Mouse (Mus musculus) skeletal muscle tissue, adult 2 months (tissue): Measurements from ENCODE around the gene Med16.
A peak's percentile ranks its signal among the peaks of the same experiment; 100 is the strongest.
"Not testable (repeated sequence)": the region's sequence is repeated elsewhere in the genome, so short reads cannot be mapped to it uniquely, and the experiment has no call there.

Experiments
- DNase-seq: peaks from one replicate; pipeline ENCODE4 v3.0.0-alpha.2; 2012; ENCODE audit warnings: low read depth, low spot score

Med16 gene

DNA sequence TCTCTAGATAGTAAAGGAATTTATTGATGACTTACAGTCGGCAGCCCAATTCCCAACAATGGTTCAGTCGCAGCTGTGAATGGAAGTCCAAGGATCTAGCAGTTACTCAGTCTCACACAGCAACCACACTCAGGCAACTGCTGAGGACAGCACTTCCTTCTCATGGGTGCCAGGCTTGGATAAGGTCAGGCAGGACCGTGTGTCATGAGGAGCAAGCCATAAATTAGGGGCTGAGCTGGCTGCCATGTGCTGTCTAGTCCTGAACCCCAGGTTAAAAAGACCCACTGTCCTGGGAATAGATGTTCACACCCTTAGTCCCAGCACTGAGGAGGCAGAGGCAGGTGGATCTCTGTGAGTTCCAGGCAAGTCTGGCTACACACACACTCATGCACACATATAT, 23.8 kb downstream of the Med16 start:
- not testable (repeated sequence) for DNase-seq

GRCm38 (mm10) chr10:79884446-79884845, 24.3 kb downstream of the Med16 start:
- peak; percentile 44 for DNase-seq

GRCm38 (mm10) chr10:79883297-79884084, 25.2 kb downstream of the Med16 start:
- DNase-seq = peak; percentile 60

GRCm38 (mm10) chr10:79881981-79882380, 26.7 kb downstream of the Med16 start:
- no peak for DNase-seq

GRCm38 (mm10) chr10:79880721-79881120, 28.0 kb downstream of the Med16 start:
- DNase-seq = no peak

DNA sequence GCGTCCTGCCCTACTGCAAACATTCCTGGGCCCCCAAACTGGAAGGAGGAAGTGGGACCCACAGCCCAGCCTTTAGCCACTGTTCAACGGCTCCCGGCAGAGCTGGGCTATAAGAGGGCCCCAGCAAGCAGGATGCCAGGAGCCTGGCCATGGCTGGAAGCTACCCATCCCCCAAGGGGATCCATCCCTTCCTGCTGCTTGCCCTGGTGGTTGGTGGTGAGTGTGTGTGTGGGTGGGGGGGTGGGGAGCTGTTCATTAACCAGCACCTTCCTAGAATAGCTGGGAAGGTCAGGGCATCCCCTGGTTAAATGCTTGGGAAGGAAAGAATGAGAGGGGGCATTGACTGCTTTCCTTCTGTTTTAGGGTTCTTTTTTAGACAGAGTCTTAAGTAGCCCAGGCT, 29.2 kb downstream of the Med16 start:
- DNase-seq = no peak

GRCm38 (mm10) chr10:79877757-79878156, 31.0 kb downstream of the Med16 start:
- DNase-seq = peak; percentile 73

DNA sequence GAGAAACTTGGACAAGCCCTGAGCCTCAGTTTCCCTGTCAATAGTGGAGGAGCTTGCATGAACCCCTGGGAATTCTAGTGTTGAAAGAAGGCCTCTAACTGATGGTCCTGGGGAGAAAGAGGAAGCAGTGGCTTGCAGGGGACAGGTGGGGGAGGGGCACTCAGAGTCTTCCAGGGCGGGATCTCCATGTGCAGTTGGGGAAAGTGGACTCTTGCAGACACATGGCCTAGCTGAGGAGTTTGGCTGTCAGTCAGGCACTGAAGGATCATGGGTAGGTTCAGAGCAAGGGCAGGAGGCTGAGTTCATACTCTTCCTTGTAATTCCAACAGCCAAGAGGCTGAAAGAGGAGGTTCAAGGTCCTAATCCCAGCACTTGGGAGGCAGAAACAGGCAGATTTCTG, 31.5 kb downstream of the Med16 start:
- DNase-seq = no peak

DNA sequence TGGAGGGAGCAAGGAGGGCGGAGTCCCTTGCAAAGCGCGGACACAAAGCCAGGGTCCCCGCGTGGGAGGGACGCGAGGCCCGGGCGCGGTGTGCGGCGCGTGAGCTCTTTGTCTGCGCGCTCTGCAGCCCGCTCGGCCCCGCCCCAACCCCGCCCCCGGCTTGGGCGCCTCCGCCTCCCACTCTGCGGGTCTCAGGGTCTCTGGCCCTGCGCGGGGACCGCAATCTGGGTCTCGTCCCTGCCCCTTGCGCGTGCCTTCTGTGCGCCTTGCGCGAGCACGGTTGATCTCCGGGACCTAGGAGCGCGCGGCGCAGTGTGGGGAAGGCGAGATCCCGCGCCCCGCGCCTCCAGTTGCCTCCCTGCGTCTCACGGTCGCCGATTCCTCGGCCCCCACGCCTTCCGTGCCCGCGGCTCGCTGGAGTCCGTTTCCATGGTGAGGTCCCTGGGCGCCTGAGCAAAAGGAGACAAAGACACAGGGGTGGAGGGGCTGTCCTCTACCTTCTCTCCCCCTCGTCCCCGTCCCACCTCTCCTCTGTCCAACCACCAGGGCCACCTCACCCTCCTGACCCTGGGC, 34.3 kb downstream of the Med16 start, which contains the start of the genes Prtn3 and Plppr3:
TSS of gene Prtn3 (plus strand) at position 187 of the 573 bp plus-strand sequence.
TSS of gene Plppr3 (minus strand) at position 345 of the 573 bp plus-strand sequence.
- DNase-seq = no peak

DNA sequence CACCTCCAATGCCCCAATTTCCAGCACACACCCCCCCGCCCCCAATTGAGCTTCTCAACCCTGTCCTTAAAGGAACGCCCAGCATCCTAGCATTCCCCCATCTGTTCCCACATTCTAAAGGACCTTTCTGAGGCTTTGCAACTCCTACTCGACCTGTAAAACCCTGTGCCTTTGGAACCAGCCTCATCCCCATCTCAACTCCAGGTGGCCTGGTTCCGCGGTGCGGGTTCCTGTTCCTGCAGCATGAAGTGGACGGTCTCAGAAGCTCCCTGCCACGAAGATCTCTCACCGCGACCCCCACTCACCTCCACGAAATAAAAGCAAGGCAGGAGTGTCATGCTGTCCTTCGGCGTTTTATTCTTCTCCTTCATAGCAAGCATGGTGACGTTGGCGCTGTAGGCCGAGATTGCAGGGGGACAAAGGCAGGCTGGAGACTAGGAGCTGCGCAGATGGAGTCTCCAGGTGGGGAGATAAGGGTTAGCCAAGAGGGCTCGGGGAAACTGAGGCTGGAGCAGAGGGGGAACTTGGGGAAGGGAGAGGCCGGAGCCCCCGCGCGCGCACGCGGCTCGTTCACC, 34.9 kb downstream of the Med16 start:
- DNase-seq = no peak

- no peak for DNase-seq
Observed at GRCm38 (mm10) chr10:79873313-79873712, 35.4 kb downstream of the Med16 start.

DNA sequence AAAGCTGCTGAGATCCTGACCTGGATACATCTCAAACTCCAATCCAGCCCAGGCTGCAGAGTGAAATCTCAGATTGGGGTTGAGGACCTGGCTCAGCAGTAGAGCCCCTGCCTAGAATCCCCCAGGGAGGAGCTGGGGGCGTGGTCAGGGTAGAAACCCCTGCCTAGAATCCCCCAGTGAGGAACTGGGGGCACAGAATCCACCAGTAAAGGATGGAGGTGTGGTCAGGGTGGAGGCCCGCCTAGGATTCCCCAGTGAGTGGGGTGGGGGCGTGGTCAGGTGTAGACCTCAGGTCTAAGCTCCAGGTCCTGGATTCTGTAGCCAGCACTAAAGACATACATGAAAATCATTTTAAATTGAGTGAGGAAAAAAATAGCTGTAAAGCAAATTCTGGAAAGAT, 35.9 kb downstream of the Med16 start:
- DNase-seq = no peak

- no peak for DNase-seq
Observed at GRCm38 (mm10) chr10:79871845-79872244, 36.9 kb downstream of the Med16 start.

- no peak for DNase-seq
Observed at GRCm38 (mm10) chr10:79866601-79867000, 42.1 kb downstream of the Med16 start.

DNA sequence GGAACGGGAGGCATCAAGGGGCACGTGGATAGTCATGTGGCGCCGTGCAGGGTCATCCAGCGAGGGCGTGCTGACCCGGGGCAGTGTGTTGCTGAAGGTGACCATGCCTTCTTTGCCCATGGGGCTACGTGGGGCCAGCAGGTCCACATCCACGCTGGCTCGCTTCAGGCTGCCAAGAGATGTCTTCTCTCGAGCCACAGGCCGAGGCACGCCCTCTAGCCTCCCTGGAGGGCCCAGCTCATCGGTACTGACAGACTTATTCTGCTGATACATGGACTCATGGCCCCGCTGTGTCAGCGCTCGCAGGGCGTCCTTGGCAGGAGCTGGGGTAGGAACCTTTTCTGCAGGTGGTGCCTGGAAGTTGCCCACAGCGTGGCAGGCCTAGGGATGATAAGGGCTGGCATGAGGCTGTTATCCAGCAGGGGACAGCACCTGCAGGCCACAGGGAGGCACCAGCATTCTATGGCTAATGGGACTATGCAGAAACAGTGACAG, 42.9 kb downstream of the Med16 start:
- no peak for DNase-seq

DNA sequence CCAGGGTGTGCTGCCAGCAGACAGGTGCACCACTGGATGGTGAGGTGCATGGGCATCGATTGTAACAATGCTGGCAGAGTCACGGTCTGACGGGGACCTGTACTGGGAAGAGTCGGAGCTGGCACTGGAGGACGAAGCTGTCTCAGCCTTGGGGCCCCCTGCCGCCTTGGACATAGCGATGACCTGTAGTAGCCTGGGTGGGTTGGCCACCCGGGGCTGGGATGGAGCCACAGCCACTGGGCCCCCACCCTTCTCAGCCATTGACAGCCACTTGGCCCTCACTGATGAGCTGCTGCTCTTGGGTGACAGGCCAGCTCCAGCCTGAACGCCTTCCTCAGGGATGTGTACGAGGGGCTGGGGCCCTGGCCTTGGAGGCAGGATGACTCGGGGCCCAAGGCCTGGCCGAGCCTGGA, 43.5 kb downstream of the Med16 start:
- DNase-seq = no peak

GRCm38 (mm10) chr10:79864351-79865188, 44.2 kb downstream of the Med16 start:
- DNase-seq = no peak

DNA sequence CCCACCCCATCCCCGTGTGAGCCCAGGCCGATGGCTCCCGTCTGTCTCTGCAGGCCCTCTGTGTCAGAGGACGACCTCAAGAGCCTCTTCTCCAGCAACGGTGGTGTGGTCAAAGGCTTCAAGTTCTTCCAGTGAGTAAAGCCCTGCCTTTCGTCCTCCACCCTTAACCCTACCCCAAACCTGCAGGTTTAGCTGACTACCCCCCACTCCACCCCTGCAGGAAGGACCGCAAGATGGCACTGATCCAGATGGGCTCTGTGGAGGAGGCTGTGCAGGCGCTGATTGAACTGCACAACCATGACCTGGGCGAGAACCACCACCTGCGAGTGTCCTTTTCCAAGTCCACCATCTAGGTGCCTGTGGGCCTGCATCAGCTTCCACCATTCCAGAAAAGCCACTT, 45.8 kb downstream of the Med16 start:
- no peak for DNase-seq

GRCm38 (mm10) chr10:79862049-79862788, 46.5 kb downstream of the Med16 start:
- DNase-seq = no peak

GRCm38 (mm10) chr10:79861230-79862048, 47.3 kb downstream of the Med16 start:
- no peak for DNase-seq
